Mouse (Mus musculus) thymus, adult 2 months (tissue): ENCODE data around the gene Slc8b1. TPM values are rescaled to one million over a fixed set of nuclear protein-coding genes. Genes with fewer than 3 reads are reported as not detected.

Experiments
- DNase-seq: peaks from one replicate; pipeline ENCODE4 v3.0.0; 2021
- H3K27ac ChIP-seq: fragments of 200-500 bp; 2 replicates; pipeline ENCODE4 v1.5.1; 2012; ENCODE audit warnings: low read length, control low read depth; ENCODE audit not compliant: control insufficient read depth, insufficient read depth
- H3K27me3 ChIP-seq: fragments of 200-500 bp; 2 replicates; pipeline ENCODE4 v1.6.1; 2012; ENCODE audit warnings: mild to moderate bottlenecking, low read length, moderate library complexity, mixed read lengths; ENCODE audit not compliant: control insufficient read depth, insufficient read depth
- H3K36me3 ChIP-seq: fragments of 200-500 bp; 2 replicates; pipeline ENCODE4 v1.6.1; 2012; ENCODE audit warnings: mild to moderate bottlenecking, low read length, moderate library complexity; ENCODE audit not compliant: control insufficient read depth, insufficient read depth
- H3K4me1 ChIP-seq: fragments of 200-500 bp; replicated peaks from 2 replicates; pipeline ENCODE4 v1.6.1; 2012; ENCODE audit warnings: low read length; ENCODE audit not compliant: control insufficient read depth, insufficient read depth
- H3K4me3 ChIP-seq: fragments of 200-500 bp; 2 replicates; pipeline ENCODE4 v1.5.1; 2012; ENCODE audit warnings: mild to moderate bottlenecking, low read length, control low read depth, moderate library complexity; ENCODE audit not compliant: control insufficient read depth, insufficient read depth
- CTCF ChIP-seq: fragments of 200-500 bp; IDR thresholded peaks from 2 replicates; pipeline ENCODE4 v1.5.1; 2012; ENCODE audit warnings: mild to moderate bottlenecking, control low read depth, low read length, moderate library complexity, borderline replicate concordance; ENCODE audit not compliant: control insufficient read depth, poor library complexity, insufficient read depth; ENCODE audit errors: extremely low read depth
- POLR2A ChIP-seq: fragments of 200-500 bp; IDR thresholded peaks from 2 replicates; pipeline ENCODE4 v1.6.1; 2012; ENCODE audit warnings: mild to moderate bottlenecking, low read length, control low read depth, moderate library complexity; ENCODE audit not compliant: control insufficient read depth, poor library complexity, insufficient read depth; ENCODE audit errors: extremely low read depth
- WGBS: fragments of 180-500 bp; shearing (Covaris S2); methylation state at CpG from one replicate; pipeline ENCODE4 v1.1.7; 2018; 5-methylcytosine and 5-hydroxymethylcytosine counted together
- polyA plus RNA-seq: library from polyadenylated mRNA; depleted of rRNA; stranded (reverse); fragments of >200 nt; gene quantifications from 2 replicates; pipeline ENCODE4 v1.2.3, GENCODE M21; 2012

Gene Slc8b1
- polyA plus RNA-seq, 1 experiment = 29.1 TPM

- DNase-seq = no peak
- TF ChIP-seq CTCF (no peak), POLR2A (no peak)
- WGBS = 24% methylated on average over 4 of the region's 4 CpGs
- Histone ChIP-seq H3K36me3 (0 out of 2 replicates have a peak, but pooled peaks cover 7% of the 10 kb centered on the region), H3K27me3 (no peaks in the 10 kb centered on the region), H3K27ac (no peak overlapping the region), H3K4me3 (no peak overlapping the region), H3K4me1 (peaks cover 39% of the 10 kb centered on the region)
These were observed 52.9 kb downstream of the Slc8b1 start for GRCm38 (mm10) chr5:120563914-120564311.

DNA sequence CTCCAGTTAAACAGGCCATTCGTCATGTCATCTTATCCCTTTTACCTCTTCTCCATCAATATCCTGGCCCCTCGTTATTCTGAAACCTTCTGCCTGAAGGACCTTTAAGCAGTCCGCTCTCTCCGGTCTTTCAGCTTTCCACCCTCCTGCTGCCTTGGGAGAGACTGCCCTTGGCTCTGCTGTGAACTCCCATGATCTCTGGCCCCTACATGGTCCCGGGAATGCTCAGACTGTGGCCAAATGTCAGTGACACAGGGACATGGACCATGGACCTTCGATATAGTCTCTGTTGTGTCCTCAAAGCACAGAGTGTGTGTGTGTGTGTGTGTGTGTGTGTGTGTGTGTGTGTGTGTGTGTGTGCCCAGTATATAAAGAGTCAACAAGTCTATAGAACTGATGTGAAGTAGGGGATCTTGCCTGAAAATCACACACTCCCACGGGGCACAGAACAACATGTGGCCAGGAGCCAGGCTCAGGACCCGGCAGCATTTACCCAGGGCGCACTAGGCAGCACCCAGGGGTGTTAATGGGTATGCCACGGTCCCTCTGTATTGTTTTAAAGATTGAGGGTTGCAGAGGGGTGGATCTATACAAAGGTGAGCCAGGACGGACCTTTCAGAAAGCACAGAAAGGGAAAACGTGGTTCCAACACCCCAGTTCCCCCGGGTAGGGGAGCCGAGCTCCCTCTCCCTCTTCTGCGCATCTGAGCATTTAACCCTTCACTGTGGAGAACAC lies 54.4 kb downstream of the Slc8b1 start:
- H3K27me3 ChIP-seq = no peaks in the 10 kb centered on the region
- DNase-seq = no peak
- WGBS = 87% methylated on average over 15 of the region's 15 CpGs
- no peak for TF ChIP-seq CTCF
- no peak for TF ChIP-seq POLR2A
- H3K27ac ChIP-seq = no peak overlapping the region
- H3K4me1 ChIP-seq = peaks cover 27% of the 10 kb centered on the region
- H3K4me3 ChIP-seq = no peak overlapping the region
- H3K36me3 ChIP-seq = 0 out of 2 replicates have a peak, but pooled peaks cover under 1% of the 10 kb centered on the region

GRCm38 (mm10) chr5:120566101-120566500 lies 55.1 kb downstream of the Slc8b1 start:
- WGBS = 94% methylated on average over 5 of the region's 5 CpGs
- TF ChIP-seq POLR2A = no peak
- no peak for TF ChIP-seq CTCF
- H3K27me3 ChIP-seq = no peaks in the 10 kb centered on the region
- H3K36me3 ChIP-seq = no peaks in the 10 kb centered on the region
- no peak overlapping the region for H3K4me3 ChIP-seq
- no peak for DNase-seq
- peaks cover 26% of the 10 kb centered on the region for H3K4me1 ChIP-seq
- H3K27ac ChIP-seq = no peak overlapping the region

DNA sequence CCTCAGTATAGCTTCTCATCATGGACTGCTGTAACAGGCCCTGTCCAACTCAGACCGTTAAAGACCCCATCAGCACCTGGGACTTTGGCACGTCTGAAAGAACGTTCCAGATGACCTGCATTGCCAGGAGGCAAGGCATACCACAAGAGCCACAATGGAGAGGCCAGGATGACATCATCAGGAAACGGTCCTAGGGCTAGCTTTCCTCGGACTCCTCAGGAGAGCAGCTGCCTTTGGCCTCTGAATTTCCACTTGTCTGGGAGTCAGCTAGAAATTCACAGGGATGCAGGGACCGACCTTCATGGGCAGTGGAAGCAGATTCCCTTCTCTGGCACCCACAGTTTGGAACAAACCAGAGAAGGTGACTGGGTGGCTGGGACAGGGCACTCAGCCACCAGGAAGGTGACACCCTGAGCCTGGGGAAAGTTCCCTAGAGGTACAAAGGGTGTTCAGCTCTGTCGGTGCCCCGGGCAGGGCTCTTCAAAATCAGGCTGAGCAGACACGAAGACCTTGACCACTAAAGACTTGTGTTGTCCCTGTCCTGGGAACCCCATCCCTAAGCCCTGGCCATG lies 55.8 kb downstream of the Slc8b1 start:
- no peak overlapping the region for H3K27ac ChIP-seq
- no peak for DNase-seq
- 93% methylated on average over 9 of the region's 9 CpGs for WGBS
- TF ChIP-seq POLR2A (no peak), CTCF (no peak)
- no peaks in the 10 kb centered on the region for H3K27me3 ChIP-seq
- H3K4me1 ChIP-seq = peaks cover 31% of the 10 kb centered on the region
- H3K4me3 ChIP-seq = no peak overlapping the region
- H3K36me3 ChIP-seq = no peaks in the 10 kb centered on the region

- no peak overlapping the region for H3K4me3 ChIP-seq
- H3K4me1 ChIP-seq = peaks cover 31% of the 10 kb centered on the region
- no peaks in the 10 kb centered on the region for H3K36me3 ChIP-seq
- H3K27ac ChIP-seq = no peak overlapping the region
- no peak for TF ChIP-seq POLR2A
- TF ChIP-seq CTCF = no peak
- 95% methylated on average over 21 of the region's 21 CpGs for WGBS
- H3K27me3 ChIP-seq = no peaks in the 10 kb centered on the region
- no peak for DNase-seq
These were observed 56.3 kb downstream of the Slc8b1 start for GRCm38 (mm10) chr5:120567253-120567701.

DNA sequence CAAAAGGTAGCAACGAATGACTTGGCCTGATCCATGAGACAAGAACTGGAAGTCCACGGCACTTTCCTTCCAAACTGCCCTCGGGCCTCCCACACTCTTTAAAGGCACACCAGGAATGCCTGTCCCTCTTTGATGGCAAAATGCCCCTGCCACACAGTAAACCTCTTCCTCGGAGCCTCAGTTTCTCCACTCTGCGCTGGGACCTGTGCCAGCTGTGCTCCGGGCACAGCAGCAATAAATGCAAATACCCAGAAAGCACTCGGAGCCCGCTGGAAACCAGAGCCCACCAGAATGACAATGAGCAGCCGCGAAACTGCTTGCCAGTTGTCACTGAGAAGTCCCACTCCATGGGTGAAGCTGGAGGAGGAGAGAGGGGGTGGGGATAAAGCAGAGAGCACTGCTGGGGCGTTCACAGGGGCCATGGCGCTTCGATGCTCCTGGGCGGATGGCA lies 56.8 kb downstream of the Slc8b1 start:
- TF ChIP-seq POLR2A (no peak), CTCF (no peak)
- Histone ChIP-seq H3K27ac (no peak overlapping the region), H3K4me1 (peaks cover 29% of the 10 kb centered on the region), H3K27me3 (no peaks in the 10 kb centered on the region), H3K4me3 (no peak overlapping the region), H3K36me3 (no peaks in the 10 kb centered on the region)
- WGBS = 98% methylated on average over 14 of the region's 14 CpGs
- DNase-seq = no peak

DNA sequence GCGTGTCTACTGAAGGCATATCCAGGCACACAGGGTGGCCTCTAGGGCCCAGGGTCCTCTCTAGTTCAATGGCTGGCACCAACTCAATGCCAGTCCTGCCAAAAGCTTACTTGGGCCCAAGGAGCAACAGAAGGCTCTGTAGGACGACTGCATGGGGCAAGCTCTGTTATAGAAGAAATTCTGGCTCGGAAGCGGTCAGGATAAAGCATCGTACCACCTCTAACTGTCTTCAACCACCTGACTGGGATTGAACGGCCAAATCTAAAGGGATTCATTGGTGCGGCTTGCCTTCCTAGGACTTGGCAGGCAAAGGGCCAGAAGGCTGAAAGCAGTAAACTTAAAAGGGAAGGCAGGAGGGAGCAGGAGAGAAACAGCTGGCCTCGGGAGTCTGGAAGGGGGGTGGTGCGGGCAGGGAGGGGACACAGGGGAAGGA lies 57.4 kb downstream of the Slc8b1 start:
- DNase-seq = no peak
- no peak overlapping the region for H3K4me3 ChIP-seq
- 88% methylated on average over 9 of the region's 9 CpGs for WGBS
- peaks cover 25% of the 10 kb centered on the region for H3K4me1 ChIP-seq
- no peak overlapping the region for H3K27ac ChIP-seq
- H3K27me3 ChIP-seq = no peaks in the 10 kb centered on the region
- no peaks in the 10 kb centered on the region for H3K36me3 ChIP-seq
- TF ChIP-seq CTCF (no peak), POLR2A (no peak)
